Mouse (Mus musculus) intestine, embryonic 16.5 days (tissue): ENCODE results near the gene Themis2. TPM values are rescaled to one million over a fixed set of nuclear protein-coding genes. Genes with fewer than 3 reads are reported as not detected.

Experiments used
- ATAC-seq: fragments of 200-750 bp; cut with Nextera tagmentation; 2 replicates; pipeline ENCODE4 v1.8.0; 2017; ENCODE audit warnings: moderate TSS enrichment, moderate library complexity
- H3K27ac ChIP-seq: fragments of 300-500 bp; sonication (generic); 2 replicates; pipeline ENCODE4 v1.5.1; 2014; ENCODE audit warnings: mild to moderate bottlenecking, low read length
- H3K27me3 ChIP-seq: fragments of 300-500 bp; sonication (generic); replicated peaks from 2 replicates; pipeline ENCODE4 v1.6.1; 2014; ENCODE audit warnings: low read length, control low read depth, mixed read lengths; ENCODE audit not compliant: control insufficient read depth, insufficient read depth
- H3K36me3 ChIP-seq: fragments of 300-500 bp; sonication (generic); 2 replicates; pipeline ENCODE4 v1.6.1; 2014; ENCODE audit warnings: low read length, control low read depth; ENCODE audit not compliant: control insufficient read depth, insufficient read depth
- H3K4me1 ChIP-seq: fragments of 300-500 bp; sonication (generic); 2 replicates; pipeline ENCODE4 v1.6.1; 2014; ENCODE audit warnings: low read length, control low read depth, mixed read lengths; ENCODE audit not compliant: control insufficient read depth, insufficient read depth
- H3K4me2 ChIP-seq: fragments of 300-500 bp; sonication (generic); 2 replicates; pipeline ENCODE4 v1.6.1; 2014; ENCODE audit warnings: low read depth, low read length, control low read depth
- H3K4me3 ChIP-seq: fragments of 300-500 bp; sonication (generic); 2 replicates; pipeline ENCODE4 v1.5.1; 2014; ENCODE audit warnings: mild to moderate bottlenecking, low read length
- H3K9ac ChIP-seq: fragments of 300-500 bp; sonication (generic); 2 replicates; pipeline ENCODE4 v1.6.1; 2014; ENCODE audit warnings: low read depth, low read length
- H3K9me3 ChIP-seq: fragments of 300-500 bp; sonication (generic); 2 replicates; pipeline ENCODE4 v1.6.1; 2016; ENCODE audit warnings: low read length, control low read depth; ENCODE audit not compliant: control insufficient read depth
- WGBS: fragments of 180-500 bp; shearing (Covaris S2); extraction: QIAGEN DNeasy Blood & Tissue Kit; methylation state at CpG from one replicate; pipeline ENCODE4 v1.1.7; 2014; 5-methylcytosine and 5-hydroxymethylcytosine counted together
- polyA plus RNA-seq: library from polyadenylated mRNA; unstranded; fragments of >200 nt; fragmentation: Nextera tagmentation; extraction: Ambion mirVana; gene quantifications from 2 replicates; pipeline ENCODE4 v1.2.1, GENCODE M21; 2015

Themis2 gene
- polyA plus RNA-seq, 1 experiment from 2014 or later = 1.7 TPM

DNA sequence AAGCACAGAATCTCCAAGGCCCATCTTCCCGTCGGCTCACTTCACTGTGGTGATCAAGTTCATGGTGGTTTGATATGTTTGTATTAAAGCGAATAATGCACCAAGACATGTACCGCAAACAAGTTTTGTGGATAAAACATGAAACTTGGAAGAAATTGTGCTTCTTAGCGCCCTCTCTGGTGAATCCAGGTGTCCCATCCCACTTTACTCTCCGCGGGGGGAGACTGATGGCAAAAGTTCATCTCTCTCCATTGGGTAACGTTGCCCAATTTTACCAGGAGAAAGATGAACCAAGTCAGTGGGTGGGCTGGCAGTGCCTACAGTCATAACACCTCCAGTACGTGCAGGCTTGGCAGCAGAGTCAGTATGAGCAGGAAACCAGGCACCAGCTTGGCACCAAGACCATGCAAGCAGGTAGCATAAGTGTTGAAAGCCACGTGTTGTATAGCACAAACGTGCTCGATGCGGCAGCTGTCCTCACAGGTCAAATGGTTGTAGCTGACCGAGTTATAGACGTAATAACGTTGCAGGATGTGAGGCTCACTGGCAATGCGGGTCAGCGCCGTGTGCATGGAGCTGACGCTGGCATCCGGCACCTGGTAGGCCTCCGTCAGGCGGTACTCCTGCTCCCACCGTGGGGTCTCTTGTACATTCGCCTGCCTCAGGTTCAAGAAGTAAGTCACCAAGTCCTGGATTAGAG is 63.0 kb downstream of the Themis2 start:
- H3K36me3 ChIP-seq = no peaks in the 10 kb centered on the region
- H3K27ac ChIP-seq = no peak overlapping the region
- peaks cover 5% of the 10 kb centered on the region for H3K4me1 ChIP-seq
- no peak for ATAC-seq
- H3K9me3 ChIP-seq = no peaks in the 10 kb centered on the region
- H3K9ac ChIP-seq = no peak overlapping the region
- 93% methylated on average over 25 of the region's 25 CpGs for WGBS
- H3K4me3 ChIP-seq = no peak overlapping the region
- no peak overlapping the region; the same call in 1 of the 2 replicates for H3K4me2 ChIP-seq
- no peaks in the 10 kb centered on the region for H3K27me3 ChIP-seq

DNA sequence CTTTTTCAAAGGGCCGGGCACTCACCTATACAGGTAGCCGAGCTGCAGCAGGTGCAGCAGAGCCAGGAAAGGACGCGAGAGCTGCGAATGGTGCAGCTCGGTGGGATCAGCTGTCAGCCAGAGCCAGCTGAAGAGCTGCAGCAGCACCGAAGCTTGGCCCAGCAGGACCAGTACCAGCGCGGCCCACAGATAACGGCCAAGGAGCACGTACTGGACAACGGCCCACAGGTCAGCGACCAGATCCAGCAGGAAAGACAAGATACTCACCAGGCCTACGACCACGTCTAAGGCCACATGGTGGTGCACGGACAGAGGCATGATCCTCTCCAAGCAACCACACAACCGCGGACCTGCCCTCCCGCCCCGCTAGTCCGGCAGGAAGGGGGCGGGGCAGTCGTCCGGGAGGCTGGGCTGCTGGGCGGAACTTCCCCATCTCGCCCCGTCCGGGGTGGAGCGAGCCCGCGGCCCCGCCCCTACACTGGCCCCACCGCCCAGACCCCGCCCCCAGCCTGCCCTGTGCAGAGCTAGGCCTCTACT is 64.0 kb downstream of the Themis2 start, which contains the start of gene Xkr8:
Gene Xkr8, minus strand, starts transcription at position 399 of the 537 bp plus-strand sequence.
- peak within 1 kb of the TSS; percentile 87 for H3K4me2 ChIP-seq
- H3K9me3 ChIP-seq = no peaks in the 10 kb centered on the region
- peaks cover 5% of the 10 kb centered on the region for H3K4me1 ChIP-seq
- WGBS = 1% methylated on average over 34 of the region's 34 CpGs
- peak within 1 kb of the TSS; percentile 72 for H3K9ac ChIP-seq
- H3K36me3 ChIP-seq = no peaks in the 10 kb centered on the region
- peak within 1 kb of the TSS; percentile 57 for H3K4me3 ChIP-seq
- peak; percentile 97 for ATAC-seq
- no peaks in the 10 kb centered on the region for H3K27me3 ChIP-seq
- no peak within 1 kb of the TSS for H3K27ac ChIP-seq

Other genes starting within 250 kb of the Themis2 start
- 1.5 and 1.6 TPM in 2 replicates for gene Ptafr, start 232.3 kb downstream of the Themis2 start, polyA plus RNA-seq
- 22.6 and 22.8 TPM in 2 replicates for gene Eya3, start 157.4 kb downstream of the Themis2 start, polyA plus RNA-seq
- gene Xkr8, start 63.8 kb downstream of the Themis2 start, polyA plus RNA-seq = 3.3 and 3.4 TPM in 2 replicates
- 5.1 and 6.0 TPM in 2 replicates for gene Smpdl3b, start 39.1 kb downstream of the Themis2 start, polyA plus RNA-seq
- gene Rpa2, start 28.1 kb downstream of the Themis2 start, polyA plus RNA-seq = 66.7 and 76.0 TPM in 2 replicates
- gene Ppp1r8, start 46.8 kb upstream of the Themis2 start, polyA plus RNA-seq = 50.8 and 60.2 TPM in 2 replicates
- 54.3 and 55.0 TPM in 2 replicates for gene Stx12, start 88.1 kb upstream of the Themis2 start, polyA plus RNA-seq
- 40.5 and 45.6 TPM in 2 replicates for gene Fam76a, start 126.2 kb upstream of the Themis2 start, polyA plus RNA-seq
- gene Fgr, start 177.7 kb upstream of the Themis2 start, polyA plus RNA-seq = 3.1 and 3.5 TPM in 2 replicates
- 5.3 and 5.7 TPM in 2 replicates for gene Ahdc1, start 214.9 kb upstream of the Themis2 start, polyA plus RNA-seq